Mouse (Mus musculus) T-helper 2 cell (primary cell): ENCODE results near the gene Magix.
"Not testable (repeated sequence)": the region's sequence is repeated elsewhere in the genome, so short reads cannot be mapped to it uniquely, and the experiment has no call there.

Source experiments
- in situ Hi-C: fragments of 300-600 bp; cut with MboI, MseI; formaldehyde crosslinking; loops from one replicate; pipeline ENCODE4 v1.15.1; 2025; ENCODE audit warnings: high pct_unique_total_duplicates

The Magix gene

DNA sequence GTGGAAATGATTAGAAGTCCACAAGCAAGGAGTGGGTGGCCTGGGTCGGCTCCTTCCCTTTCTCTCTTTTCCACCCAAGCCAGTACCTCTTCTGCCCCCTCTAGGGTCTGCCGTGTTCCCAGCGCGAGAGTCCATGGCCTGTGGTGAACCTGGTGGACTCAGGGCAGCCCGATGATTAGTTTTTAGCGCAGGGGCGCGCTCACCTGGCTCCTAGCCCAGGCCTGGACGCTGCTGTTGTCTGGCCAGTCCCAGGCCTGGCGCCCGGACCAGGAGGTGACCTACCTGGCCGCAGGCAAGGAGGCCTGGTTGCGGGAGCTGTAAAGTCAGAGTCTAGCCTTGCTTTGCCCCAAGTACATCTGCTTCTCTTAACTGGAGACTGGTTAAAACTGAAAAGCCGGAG is at the start of gene Magix:
TSS of gene Magix (minus strand) at position 388 of the 400 bp plus-strand sequence.
- in situ Hi-C loops, result no loop called here

DNA sequence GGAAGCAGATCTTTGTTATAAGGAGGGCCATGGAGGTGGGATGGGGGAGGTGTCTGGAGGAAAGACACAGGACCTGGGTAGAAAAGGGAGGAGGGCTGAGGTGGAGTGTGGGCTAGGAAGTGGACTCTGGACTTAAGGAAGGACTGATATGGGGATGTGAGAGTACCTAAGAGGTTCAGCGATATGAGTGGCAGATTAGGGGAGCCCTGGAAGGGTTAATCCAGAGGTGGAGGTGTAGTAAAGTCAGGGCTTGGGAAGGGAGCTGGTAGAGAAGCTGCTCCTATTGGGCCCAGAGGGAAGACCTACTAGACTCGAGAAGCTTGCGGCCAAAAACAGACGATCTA is 47.8 kb upstream of the Magix start:
- in situ Hi-C loops, result no loop called here

DNA sequence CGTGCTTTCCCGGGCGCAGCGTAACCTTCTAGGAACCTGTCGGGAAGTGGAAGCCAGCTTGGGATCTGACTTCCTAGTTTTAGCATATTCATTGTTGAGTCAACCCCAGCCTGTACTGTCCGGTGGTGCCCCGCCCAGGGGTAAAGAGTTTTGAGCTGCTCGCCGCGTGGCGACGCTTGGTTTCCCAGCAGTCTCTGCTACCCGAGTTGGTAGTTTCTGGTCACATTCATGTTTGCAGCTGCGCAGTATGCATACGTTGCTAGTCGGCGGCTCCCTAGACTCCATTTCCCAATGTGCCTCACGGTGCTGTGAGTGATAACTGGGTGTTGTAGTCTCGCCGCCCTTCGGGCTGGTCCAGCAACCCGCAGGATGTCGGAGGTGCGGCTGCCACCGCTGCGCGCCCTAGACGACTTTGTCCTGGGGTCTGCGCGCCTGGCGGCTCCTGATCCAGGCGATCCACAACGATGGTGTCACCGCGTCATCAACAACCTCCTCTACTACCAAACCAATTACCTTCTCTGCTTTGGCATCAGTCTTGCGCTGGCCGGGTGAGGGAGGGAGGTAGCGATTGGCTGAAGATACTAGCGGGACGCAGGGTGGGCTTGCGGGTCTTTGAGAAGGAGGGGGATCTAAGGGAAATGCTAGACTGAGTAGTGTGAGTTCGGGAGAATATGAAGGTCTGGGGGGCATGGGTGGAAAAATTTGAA is 47.3 kb upstream of the Magix start, which contains the start of gene Praf2:
TSS of gene Praf2 (plus strand) at position 225 of the 707 bp plus-strand sequence.
- in situ Hi-C loops, result no loop called here

DNA sequence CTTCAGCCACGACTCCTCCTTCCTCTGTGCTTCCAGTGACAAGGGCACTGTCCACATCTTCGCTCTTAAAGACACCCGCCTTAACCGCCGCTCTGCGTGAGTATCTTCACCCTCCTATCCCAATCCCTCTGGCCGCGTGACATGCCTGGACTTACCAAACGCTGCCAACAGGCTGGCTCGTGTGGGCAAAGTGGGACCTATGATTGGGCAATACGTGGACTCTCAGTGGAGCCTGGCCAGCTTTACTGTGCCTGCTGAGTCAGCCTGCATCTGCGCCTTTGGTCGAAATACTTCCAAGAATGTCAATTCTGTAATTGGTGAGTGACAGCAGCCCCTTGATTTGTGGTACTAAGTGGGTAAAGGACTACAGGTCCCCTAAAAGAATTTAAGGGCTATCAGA is 46.1 kb upstream of the Magix start:
- in situ Hi-C loops, result no loop called here

DNA sequence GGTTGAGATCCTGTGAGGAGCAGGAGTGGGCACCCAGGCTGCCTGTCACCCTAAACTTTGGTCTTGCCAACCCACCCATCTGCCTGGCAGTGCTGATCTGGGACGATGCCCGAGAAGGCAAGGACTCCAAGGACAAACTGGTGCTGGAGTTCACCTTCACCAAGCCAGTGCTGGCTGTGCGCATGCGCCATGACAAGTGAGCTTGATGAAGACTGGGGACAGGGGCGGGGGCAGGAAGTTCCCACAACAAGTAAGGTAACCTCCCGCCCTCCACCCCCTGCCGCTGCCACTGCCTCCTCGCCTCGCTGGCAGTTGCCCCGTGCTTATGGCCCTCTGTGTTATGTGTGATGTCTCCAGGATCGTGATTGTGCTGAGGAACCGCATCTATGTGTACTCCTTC is 44.8 kb upstream of the Magix start:
- in situ Hi-C loops, result no loop called here

DNA sequence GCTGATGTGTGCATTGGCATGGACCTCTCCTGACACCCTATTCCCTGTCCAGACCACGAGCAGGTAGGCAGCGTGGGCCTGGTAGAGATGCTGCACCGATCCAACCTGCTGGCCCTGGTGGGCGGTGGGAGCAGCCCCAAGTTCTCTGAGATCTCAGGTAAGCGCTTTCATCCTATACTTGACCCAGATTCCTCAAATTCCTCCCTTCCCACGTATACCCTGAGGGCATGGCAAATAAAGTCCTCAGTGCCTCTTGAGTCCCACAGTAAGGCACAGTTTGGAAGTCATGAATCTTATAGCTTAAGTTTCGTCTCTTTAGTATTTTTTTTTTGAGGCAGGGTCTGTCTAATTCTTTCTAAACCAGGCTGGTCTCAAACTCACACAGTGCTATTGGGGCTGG is 43.1 kb upstream of the Magix start:
- in situ Hi-C loops, result no loop called here

DNA sequence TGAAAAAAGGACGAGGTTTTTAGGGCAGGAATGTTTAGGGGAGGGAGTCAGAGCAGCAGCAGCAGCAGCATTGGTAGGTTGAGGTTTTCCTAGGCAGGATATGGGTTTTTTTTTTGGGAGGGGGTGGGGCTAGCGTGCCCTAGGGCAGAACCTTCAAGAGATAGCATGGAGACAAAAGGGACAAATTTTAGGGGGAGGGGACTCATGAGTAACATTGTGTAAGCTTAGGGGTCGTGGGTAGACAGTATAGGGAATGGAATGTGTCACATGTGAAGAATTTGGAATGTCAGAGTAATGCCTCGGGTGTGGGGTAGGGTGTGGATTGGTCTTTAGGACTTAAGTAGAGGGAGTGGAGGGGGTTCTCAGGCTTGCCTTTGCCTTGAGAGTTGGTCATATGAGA is 41.6 kb upstream of the Magix start:
- in situ Hi-C loops, result no loop called here

DNA sequence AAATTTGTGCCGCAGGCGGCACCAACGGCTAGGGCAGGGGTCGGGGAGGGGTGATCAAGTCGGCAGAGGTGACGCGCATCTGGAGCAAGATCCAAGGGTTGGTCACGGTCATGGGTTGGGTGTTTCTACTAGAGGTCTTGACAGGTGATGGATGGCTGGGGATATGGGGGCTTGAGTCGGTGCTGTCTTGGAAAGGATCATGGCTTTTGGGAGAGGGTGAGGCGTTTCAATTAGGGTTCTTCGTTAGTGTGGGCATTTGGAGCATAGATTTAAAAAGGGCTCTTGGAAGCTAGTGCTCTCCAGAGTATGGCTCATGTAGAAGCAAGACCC is 41.2 kb upstream of the Magix start:
- in situ Hi-C loops, result no loop called here

DNA sequence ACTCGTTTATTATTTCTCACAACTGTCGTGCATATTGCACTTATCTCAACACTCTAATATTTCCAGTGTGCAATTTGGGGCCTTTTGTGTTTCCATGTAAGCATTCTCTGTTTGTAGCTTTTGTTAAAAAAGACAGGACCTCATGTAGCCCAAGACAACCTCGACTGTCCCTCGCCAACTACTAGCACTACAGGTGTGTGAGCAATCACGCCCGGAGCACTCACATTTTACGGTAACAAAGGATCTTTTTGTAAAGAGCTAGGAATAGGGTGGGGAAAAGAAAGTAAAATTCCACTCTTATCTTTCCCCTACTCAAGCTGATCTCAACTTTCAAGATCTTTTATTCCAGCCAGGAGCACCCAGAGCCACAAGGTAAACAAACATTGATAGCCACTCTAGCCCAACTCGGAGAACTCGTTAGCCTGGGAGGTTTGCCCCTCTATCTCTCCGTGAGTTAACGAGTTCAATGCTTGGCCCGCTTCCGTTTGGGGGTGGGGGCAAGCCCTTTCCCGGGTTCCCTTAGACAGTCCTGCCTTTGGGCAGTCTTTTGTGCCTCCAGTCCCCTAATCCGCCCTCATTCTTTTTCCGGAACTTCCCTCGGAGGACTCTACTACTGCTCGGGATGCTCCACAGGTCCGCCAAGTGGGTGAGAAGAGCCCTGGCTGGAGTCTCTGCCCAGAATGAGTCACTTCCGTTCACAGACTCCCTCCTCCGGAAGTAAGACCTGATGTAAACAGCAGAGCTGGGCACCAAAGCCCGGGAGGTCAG is 40.6 kb upstream of the Magix start, which contains the start of gene Gm45208:
TSS of gene Gm45208 (plus strand) at position 732 of the 768 bp plus-strand sequence.
- in situ Hi-C loops, result no loop called here

DNA sequence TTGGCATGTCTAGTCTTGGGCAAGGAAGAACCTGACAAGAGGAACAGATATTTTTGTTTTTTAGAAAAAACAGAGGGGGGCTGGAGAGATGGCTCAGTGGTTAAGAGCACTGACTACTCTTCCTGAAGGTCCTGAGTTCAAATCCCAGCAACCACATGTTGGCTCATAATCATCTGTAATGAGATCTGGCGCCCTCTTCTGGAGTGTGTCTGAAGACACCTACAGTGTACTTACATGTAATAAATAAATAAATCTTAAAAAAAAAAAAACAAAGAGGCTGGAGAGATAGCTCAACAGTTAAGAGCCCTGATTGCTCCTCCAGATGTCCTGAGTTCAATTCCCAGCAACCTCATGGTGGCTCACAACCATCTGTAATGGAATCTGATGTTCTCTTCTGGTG is 35.0 kb upstream of the Magix start:
- in situ Hi-C loops, result not testable (repeated sequence)

DNA sequence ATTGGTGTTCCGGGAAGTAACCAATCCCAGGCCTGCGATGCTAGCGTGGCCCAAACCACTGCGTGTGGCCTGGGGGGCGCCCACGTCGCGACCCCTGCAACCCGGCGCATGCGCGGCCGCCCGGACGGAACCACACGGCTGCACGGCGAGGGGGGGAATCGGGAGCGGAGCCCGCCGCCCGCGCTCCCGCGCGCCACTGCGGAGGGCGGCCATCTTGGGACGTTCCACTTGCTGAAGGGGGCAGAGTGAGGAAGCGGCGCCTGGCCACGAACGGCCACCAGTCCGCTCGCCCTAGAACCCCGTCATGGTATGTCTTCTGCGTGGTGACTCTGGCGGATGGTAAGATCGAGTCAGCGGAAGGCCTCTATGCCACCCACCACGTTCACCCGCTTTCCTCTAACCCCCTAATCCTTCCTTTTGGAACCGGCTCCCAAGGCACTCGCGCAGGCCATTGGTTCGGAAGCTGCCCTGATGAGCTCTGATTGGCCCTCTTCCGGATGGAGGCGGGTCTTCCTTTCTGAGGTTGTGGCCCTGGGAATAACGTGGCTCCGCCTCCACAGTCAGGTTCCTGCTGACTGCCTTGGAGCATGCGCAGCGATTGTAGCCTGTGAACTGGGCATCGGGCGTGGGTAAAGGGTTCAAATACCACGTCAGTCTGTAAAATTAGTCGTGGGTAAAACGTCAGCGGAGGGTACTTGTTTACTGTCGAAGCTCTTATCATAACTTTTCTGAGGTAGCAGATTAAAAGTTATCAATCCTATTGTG is 33.3 kb upstream of the Magix start, which contains the start of gene Wdr45:
TSS of gene Wdr45 (plus strand) at position 199 of the 765 bp plus-strand sequence.
- in situ Hi-C loops, result not testable (repeated sequence)

DNA sequence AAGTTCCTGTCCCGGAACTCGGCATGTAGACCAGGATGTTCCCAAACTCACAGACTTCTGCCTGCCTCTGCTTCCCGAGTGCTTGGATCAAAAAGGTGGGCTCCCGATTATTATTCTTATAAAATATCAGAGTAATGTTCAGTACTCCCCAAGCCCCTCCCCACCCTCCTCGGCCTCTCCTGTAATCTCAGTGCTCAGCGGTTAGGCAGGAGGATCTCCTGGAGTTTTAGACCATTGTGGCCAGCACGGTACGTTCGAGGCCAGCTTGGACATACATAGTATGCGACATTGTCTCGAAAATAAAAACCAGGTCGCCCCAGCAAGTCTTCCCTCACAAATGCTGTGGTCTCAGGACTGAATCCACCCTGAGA is 32.7 kb upstream of the Magix start:
- in situ Hi-C loops, result not testable (repeated sequence)

DNA sequence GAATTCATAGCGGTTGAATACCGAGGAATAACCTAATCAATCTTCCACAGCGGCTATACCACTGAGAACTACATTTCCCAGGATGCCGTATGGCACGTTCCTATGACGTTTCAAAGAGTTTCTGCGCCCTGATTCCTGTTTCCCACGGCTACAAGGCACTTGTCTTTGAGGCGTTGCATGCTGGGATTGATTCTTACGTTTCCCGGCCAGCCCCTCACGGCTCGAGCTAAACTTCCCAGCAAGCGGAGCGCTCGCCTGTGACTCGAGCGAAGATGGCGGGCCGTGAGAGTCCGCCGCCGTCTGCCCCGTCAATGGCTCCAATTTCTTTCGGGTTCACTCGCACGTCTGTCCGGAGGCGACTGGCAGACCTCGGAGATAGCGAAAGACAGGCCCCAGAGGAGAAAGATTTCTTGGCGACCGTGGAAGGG is 15.9 kb upstream of the Magix start, which contains the start of gene Gpkow:
TSS of gene Gpkow (plus strand) at position 178 of the 428 bp plus-strand sequence.
- in situ Hi-C loops, result no loop called here

DNA sequence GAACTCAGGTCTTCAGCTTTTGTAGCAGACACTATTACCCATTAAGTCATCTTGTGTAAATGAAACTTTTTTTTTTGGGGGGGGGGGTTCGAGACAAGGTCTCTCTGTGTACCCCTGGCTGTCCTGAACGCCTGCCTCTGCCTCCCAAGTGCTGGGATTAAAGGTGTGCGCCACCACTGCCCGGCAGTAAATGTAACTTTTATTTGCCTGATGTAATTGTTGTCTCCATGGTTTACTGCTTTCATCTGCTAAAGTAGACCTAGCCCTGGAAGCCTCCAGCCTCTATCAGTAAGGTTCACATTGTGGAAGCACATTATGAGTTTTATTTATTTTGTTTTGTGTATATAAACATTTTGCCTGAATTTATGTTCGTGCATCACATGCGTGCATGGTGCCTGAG is 15.5 kb upstream of the Magix start:
- in situ Hi-C loops, result no loop called here

DNA sequence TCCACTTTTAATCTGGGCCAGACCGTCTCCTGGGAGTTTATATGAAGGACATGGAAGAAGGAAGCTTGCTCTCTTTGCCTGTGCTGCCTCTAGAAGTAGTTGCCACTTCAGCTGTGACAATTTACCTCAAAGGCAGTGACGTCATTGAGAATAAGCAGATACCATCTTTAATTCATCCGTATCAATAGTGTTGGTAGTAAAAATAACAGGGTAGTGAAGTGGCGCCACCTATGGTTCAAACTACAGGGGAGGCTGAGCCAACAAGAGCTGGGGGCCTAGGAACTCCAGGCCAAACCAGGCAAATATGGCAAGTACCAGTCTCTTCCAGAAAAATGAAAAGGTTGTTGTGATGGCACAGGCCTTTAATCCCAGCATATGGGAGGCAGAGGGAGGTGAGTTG is 11.8 kb upstream of the Magix start:
- in situ Hi-C loops, result no loop called here

DNA sequence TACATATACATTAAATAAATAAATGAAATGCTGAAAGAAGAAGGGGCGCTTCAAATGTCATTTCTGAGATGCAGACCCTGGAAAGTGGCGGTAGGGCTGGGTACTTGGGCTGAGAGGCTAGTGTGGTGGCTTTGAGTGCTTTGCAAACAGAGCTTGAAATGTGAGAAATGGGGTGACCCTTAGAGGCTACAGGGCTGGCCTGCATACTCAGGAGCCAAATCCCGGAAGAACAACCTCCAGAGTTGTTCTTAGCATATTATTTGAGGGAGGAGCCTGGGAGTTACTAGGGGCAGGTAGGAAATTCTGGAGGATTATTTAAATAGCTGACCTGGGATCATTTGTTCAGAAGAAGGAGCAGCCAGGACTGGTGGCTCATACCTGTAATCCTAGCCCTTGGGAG is 9.4 kb upstream of the Magix start:
- in situ Hi-C loops, result no loop called here

DNA sequence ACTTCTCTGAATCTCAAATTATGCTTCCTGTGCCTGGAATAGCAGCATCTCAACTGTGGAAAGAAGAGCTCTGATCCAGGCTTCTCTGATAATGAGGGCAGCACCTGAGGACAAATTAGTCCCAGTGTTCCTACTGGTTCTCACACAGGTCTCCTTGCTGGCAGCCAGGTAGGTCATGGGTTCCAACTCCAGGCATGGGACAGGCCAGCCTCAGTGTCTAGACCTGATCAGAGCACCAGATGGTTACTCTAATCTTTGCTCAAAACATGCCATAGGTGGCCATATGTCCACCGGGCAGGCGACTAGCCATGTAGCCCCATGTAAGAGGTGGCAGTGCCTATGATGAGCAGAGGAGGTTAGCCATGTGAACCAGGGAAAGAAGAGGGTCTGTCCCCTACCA is 7.3 kb upstream of the Magix start:
- in situ Hi-C loops, result no loop called here

DNA sequence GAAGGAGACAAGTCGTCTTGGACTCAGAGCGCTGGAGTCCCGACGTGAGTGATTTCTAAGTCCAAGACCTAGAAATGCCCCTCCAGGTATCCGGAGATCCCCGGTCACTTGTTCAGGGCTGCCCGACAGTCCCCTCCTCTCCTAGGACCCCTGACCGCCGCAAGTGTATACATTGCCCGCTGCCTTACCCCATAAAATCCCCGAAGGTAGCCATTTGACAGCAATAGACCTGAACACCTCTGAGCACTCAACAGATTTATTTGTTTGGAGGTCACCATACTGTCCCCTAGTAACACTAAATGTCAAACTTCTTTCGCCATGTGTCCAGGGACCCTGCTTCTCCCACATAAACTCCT is 1.0 kb downstream of the Magix start:
- in situ Hi-C loops, result no loop called here

DNA sequence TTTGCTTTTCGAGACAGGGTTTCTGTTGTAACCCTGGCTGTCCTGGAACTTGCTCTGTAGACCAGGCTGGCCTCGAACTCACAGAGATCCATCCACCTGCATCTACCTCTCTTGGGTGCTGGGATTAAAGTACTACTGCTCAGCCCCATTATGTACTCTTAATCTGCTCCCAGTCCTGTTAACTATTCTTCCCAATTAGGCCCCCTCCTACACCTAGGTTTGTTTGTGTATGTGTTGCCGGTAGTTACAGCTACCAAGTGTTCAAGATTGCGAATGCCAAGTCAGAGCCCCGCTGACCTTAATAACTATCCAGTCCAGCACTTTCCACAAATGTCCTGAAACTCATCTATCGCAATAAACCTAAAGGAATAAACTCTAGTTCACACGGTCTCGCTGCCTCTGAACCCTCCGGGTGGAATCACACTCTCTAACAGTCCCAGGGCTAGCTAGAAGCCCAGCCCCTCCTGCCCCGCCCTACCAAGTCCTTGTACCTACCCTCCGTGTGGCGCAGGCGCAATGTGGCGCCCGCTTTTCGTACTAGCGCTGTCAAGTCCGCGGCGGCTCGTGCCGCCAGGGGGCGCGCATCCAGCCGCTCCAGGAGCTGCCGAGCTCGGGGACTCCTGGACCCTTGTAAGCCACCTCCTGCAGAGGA is 1.5 kb downstream of the Magix start:
- in situ Hi-C loops, result loop anchor here (5.0 kb wide), 1 partner anchor 37 kb away; no protein-coding TSS in a partner anchor

DNA sequence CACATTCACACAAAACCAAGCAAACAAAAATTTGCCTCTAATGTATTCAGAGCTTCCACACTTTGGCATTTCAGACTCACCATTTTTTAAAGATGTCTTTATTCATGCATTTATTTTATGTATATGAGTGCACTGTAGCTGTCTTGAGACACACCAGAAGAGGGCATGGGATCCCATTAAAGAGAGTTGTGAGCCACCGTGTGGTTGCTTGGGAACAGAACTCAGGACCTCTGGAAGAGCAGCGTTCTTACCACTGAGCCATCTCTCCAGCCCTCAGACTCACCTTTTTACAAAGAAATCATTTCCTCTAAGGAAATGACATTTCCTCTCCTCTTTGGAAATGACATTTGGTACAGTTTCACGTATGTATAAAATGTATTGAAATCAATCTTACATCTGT is 2.1 kb downstream of the Magix start:
- in situ Hi-C loops, result loop anchor here (5.0 kb wide), 1 partner anchor 37 kb away; no protein-coding TSS in a partner anchor

DNA sequence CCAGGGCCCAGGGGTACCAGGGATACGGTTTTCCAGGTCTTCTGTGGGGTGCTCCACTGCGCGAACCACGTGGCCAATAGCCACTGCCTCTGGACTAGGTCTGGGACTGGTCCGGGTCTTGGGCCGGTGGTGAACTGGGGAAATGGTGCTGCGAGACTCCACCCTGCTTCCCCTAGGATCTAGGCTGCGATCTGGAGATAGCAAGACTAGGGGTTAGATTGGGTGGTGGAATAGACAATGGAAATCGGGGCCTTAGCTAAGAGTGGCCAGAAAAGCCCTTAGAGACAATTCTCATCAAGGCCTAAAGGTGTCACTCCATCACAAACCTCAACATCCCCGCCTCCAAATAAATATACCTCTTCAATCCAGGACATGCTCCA is 6.1 kb downstream of the Magix start:
- in situ Hi-C loops, result loop anchor here (5.0 kb wide), 1 partner anchor 33 kb away; no protein-coding TSS in a partner anchor
